Mouse (Mus musculus) frontal cortex, postnatal 25 days (tissue): ENCODE data around the gene Slc1a6.
A peak's percentile ranks its signal among the peaks of the same experiment; 100 is the strongest.
"Not testable (repeated sequence)": the region's sequence is repeated elsewhere in the genome, so short reads cannot be mapped to it uniquely, and the experiment has no call there.

Source experiments
- DNase-seq, 2 experiments: peaks; one replicate each; pipeline ENCODE4 v3.0.0; 2022; ENCODE audit warnings: low spot score in 2 of 2

Gene Slc1a6

GRCm38 (mm10) chr10:78779981-78780651 lies at the start of gene Slc1a6:
TSS of gene Slc1a6 (plus strand) at chr10:78780496.
- DNase-seq: peak in 1 of 2 experiments; percentile 16

- DNase-seq: no peak
These were observed 40.5 kb upstream of the Slc1a6 start for GRCm38 (mm10) chr10:78739821-78740220.

- no peak for DNase-seq
These were observed 36.6 kb upstream of the Slc1a6 start for GRCm38 (mm10) chr10:78743721-78744120.

- DNase-seq: no peak
These were observed 34.7 kb upstream of the Slc1a6 start for GRCm38 (mm10) chr10:78745453-78746232.

GRCm38 (mm10) chr10:78747035-78747721 lies 33.1 kb upstream of the Slc1a6 start:
- DNase-seq: peak in 1 of 2 experiments; percentile 14

GRCm38 (mm10) chr10:78748161-78748560 lies 32.1 kb upstream of the Slc1a6 start:
- DNase-seq: no peak

- DNase-seq: no peak
These were observed 31.4 kb upstream of the Slc1a6 start for GRCm38 (mm10) chr10:78748946-78749345.

- DNase-seq: peak; percentile 50 to 69
These were observed 27.7 kb upstream of the Slc1a6 start, which contains the start of gene Ccdc105 for GRCm38 (mm10) chr10:78752452-78753191. TSS of gene Ccdc105 (minus strand) at chr10:78753065.

- DNase-seq: peak; percentile 77 to 87
These were observed 24.3 kb upstream of the Slc1a6 start for GRCm38 (mm10) chr10:78756021-78756420.

- no peak for DNase-seq
These were observed 14.7 kb upstream of the Slc1a6 start for GRCm38 (mm10) chr10:78765570-78765969.

- DNase-seq: no peak
These were observed 4.5 kb upstream of the Slc1a6 start for GRCm38 (mm10) chr10:78775830-78776229.

GRCm38 (mm10) chr10:78779527-78779926 lies 769 bp upstream of the Slc1a6 start:
- no peak for DNase-seq

- DNase-seq: peak; percentile 74 to 75
These were observed 7.3 kb downstream of the Slc1a6 start for GRCm38 (mm10) chr10:78787566-78788087.

GRCm38 (mm10) chr10:78790561-78790960 lies 10.3 kb downstream of the Slc1a6 start:
- no peak for DNase-seq

GRCm38 (mm10) chr10:78801449-78801848 lies 21.2 kb downstream of the Slc1a6 start:
- DNase-seq: no peak

- peak; percentile 18 to 48 for DNase-seq
These were observed 32.2 kb downstream of the Slc1a6 start for GRCm38 (mm10) chr10:78812358-78813060.

GRCm38 (mm10) chr10:78840456-78840855 lies 60.2 kb downstream of the Slc1a6 start:
- not testable (repeated sequence) for DNase-seq

- DNase-seq: no peak
These were observed 71.8 kb downstream of the Slc1a6 start, which contains the start of gene Olfr1356 for GRCm38 (mm10) chr10:78852066-78852465. TSS of gene Olfr1356 (minus strand) at chr10:78852166.
